Mouse (Mus musculus): ENCODE data around the gene AC134908.4. TPM values are rescaled to one million over a fixed set of nuclear protein-coding genes. Genes with fewer than 3 reads are reported as not detected.

AC134908.4 gene
- polyA plus RNA-seq, 1 experiment from 2014 or later, result 0.26 TPM

GRCm38 (mm10) chr17:25838904-25839303 is 43.4 kb upstream of the AC134908.4 start:
- no peaks in the 10 kb centered on the region for H3K27me3 ChIP-seq (ENCODE audit: control insufficient read depth, insufficient read depth, low read length)
- WGBS, result 85% methylated on average over 4 of the region's 4 CpGs
- no peaks in the 10 kb centered on the region for H3K9me3 ChIP-seq (replicated peaks; ENCODE audit: control insufficient read depth, low read length)
- no peak overlapping the region for H3K9ac ChIP-seq (ENCODE audit: low read length)
- H3K4me2 ChIP-seq (ENCODE audit: low read depth, low read length), result no peak overlapping the region
- H3K4me1 ChIP-seq (ENCODE audit: control insufficient read depth, insufficient read depth, low read length), result peaks cover 40% of the 10 kb centered on the region
- H3K4me3 ChIP-seq (ENCODE audit: low read length), result no peak overlapping the region
- H3K36me3 ChIP-seq (ENCODE audit: control insufficient read depth, insufficient read depth), result peaks cover 35% of the 10 kb centered on the region
- no peak for ATAC-seq (replicated peaks; ENCODE audit: extremely low read depth, insufficient read depth, low FRiP score)
- H3K27ac ChIP-seq (ENCODE audit: low read length), result no peak overlapping the region

GRCm38 (mm10) chr17:25837533-25837932 is 42.1 kb upstream of the AC134908.4 start:
- Histone ChIP-seq H3K27ac (ENCODE audit: low read length) (peak overlapping the region; percentile 66), H3K36me3 (ENCODE audit: control insufficient read depth, insufficient read depth) (peaks cover 35% of the 10 kb centered on the region), H3K4me3 (ENCODE audit: low read length) (no peak overlapping the region), H3K27me3 (ENCODE audit: control insufficient read depth, insufficient read depth, low read length) (no peaks in the 10 kb centered on the region), H3K9me3 (replicated peaks; ENCODE audit: control insufficient read depth, low read length) (no peaks in the 10 kb centered on the region), H3K4me2 (ENCODE audit: low read depth, low read length) (peak overlapping the region; percentile 77; the same call in 1 of the 2 replicates), H3K4me1 (ENCODE audit: control insufficient read depth, insufficient read depth, low read length) (peaks cover 35% of the 10 kb centered on the region), H3K9ac (ENCODE audit: low read length) (no peak overlapping the region; the same call in 1 of the 2 replicates)
- WGBS, result 36% methylated on average over 3 of the region's 3 CpGs
- ATAC-seq (replicated peaks; ENCODE audit: extremely low read depth, insufficient read depth, low FRiP score), result no peak

- no peaks in the 10 kb centered on the region for H3K27me3 ChIP-seq (ENCODE audit: control insufficient read depth, insufficient read depth, low read length)
- H3K36me3 ChIP-seq (ENCODE audit: control insufficient read depth, insufficient read depth), result peaks cover 30% of the 10 kb centered on the region
- peaks cover 36% of the 10 kb centered on the region for H3K4me1 ChIP-seq (ENCODE audit: control insufficient read depth, insufficient read depth, low read length)
- H3K9me3 ChIP-seq (replicated peaks; ENCODE audit: control insufficient read depth, low read length), result no peaks in the 10 kb centered on the region
- peak within 1 kb of the TSS; percentile 43 for H3K4me3 ChIP-seq (ENCODE audit: low read length)
- peak within 1 kb of the TSS; percentile 66 for H3K27ac ChIP-seq (ENCODE audit: low read length)
- H3K4me2 ChIP-seq (ENCODE audit: low read depth, low read length), result peak within 1 kb of the TSS; percentile 77
- under 1% methylated on average over 21 of the region's 29 CpGs for WGBS
- peak within 1 kb of the TSS; percentile 77 for H3K9ac ChIP-seq (ENCODE audit: low read length)
- ATAC-seq (replicated peaks; ENCODE audit: extremely low read depth, insufficient read depth, low FRiP score), result 0 out of 2 replicates have a peak, but pooled peaks have one; percentile 2
Measured at GRCm38 (mm10) chr17:25837076-25837410, 41.6 kb upstream of the AC134908.4 start, which contains the start of gene Rhbdl1. Gene Rhbdl1 (minus strand): TSS chr17:25837295.

GRCm38 (mm10) chr17:25836397-25837075 is 41.1 kb upstream of the AC134908.4 start:
- H3K4me1 ChIP-seq (ENCODE audit: control insufficient read depth, insufficient read depth, low read length), result peaks cover 41% of the 10 kb centered on the region
- no peaks in the 10 kb centered on the region for H3K9me3 ChIP-seq (replicated peaks; ENCODE audit: control insufficient read depth, low read length)
- ATAC-seq (replicated peaks; ENCODE audit: extremely low read depth, insufficient read depth, low FRiP score), result no peak
- 23% methylated on average over 22 of the region's 23 CpGs for WGBS
- peaks cover 28% of the 10 kb centered on the region for H3K36me3 ChIP-seq (ENCODE audit: control insufficient read depth, insufficient read depth)
- H3K27ac ChIP-seq (ENCODE audit: low read length), result peak overlapping the region; percentile 66
- H3K27me3 ChIP-seq (ENCODE audit: control insufficient read depth, insufficient read depth, low read length), result no peaks in the 10 kb centered on the region
- peak overlapping the region; percentile 77 for H3K4me2 ChIP-seq (ENCODE audit: low read depth, low read length)
- H3K9ac ChIP-seq (ENCODE audit: low read length), result peak overlapping the region; percentile 77
- peak overlapping the region; percentile 43 for H3K4me3 ChIP-seq (ENCODE audit: low read length)

- Histone ChIP-seq H3K4me2 (ENCODE audit: low read depth, low read length) (no peak overlapping the region), H3K27ac (ENCODE audit: low read length) (no peak overlapping the region), H3K36me3 (ENCODE audit: control insufficient read depth, insufficient read depth) (peaks cover 28% of the 10 kb centered on the region), H3K9ac (ENCODE audit: low read length) (peak overlapping the region; percentile 9; the same call in 1 of the 2 replicates), H3K4me1 (ENCODE audit: control insufficient read depth, insufficient read depth, low read length) (peaks cover 49% of the 10 kb centered on the region), H3K4me3 (ENCODE audit: low read length) (no peak overlapping the region), H3K27me3 (ENCODE audit: control insufficient read depth, insufficient read depth, low read length) (no peaks in the 10 kb centered on the region), H3K9me3 (replicated peaks; ENCODE audit: control insufficient read depth, low read length) (no peaks in the 10 kb centered on the region)
- WGBS, result 93% methylated on average over 16 of the region's 16 CpGs
- ATAC-seq (replicated peaks; ENCODE audit: extremely low read depth, insufficient read depth, low FRiP score), result no peak
Measured at GRCm38 (mm10) chr17:25835816-25836215, 40.4 kb upstream of the AC134908.4 start.

GRCm38 (mm10) chr17:25835301-25835700 is 39.8 kb upstream of the AC134908.4 start:
- H3K36me3 ChIP-seq (ENCODE audit: control insufficient read depth, insufficient read depth), result peaks cover 27% of the 10 kb centered on the region
- no peak overlapping the region for H3K4me3 ChIP-seq (ENCODE audit: low read length)
- no peak overlapping the region; the same call in 1 of the 2 replicates for H3K9ac ChIP-seq (ENCODE audit: low read length)

GRCm38 (mm10) chr17:25834595-25835222 is 39.2 kb upstream of the AC134908.4 start:
- H3K27ac ChIP-seq (ENCODE audit: low read length), result peak overlapping the region; percentile 99
- no peak for ATAC-seq (replicated peaks; ENCODE audit: extremely low read depth, insufficient read depth, low FRiP score)
- H3K4me2 ChIP-seq (ENCODE audit: low read depth, low read length), result peak overlapping the region; percentile 92
- peaks cover 58% of the 10 kb centered on the region for H3K4me1 ChIP-seq (ENCODE audit: control insufficient read depth, insufficient read depth, low read length)
- H3K27me3 ChIP-seq (ENCODE audit: control insufficient read depth, insufficient read depth, low read length), result no peaks in the 10 kb centered on the region
- peaks cover 26% of the 10 kb centered on the region for H3K36me3 ChIP-seq (ENCODE audit: control insufficient read depth, insufficient read depth)
- H3K9ac ChIP-seq (ENCODE audit: low read length), result peak overlapping the region; percentile 93
- H3K4me3 ChIP-seq (ENCODE audit: low read length), result peak overlapping the region; percentile 90
- WGBS, result 88% methylated on average over 12 of the region's 12 CpGs
- H3K9me3 ChIP-seq (replicated peaks; ENCODE audit: control insufficient read depth, low read length), result no peaks in the 10 kb centered on the region

More at GRCm38 (mm10) chr17:25835301-25835700, 39.8 kb upstream of the AC134908.4 start:
- Histone ChIP-seq H3K4me1 (ENCODE audit: control insufficient read depth, insufficient read depth, low read length) (peaks cover 53% of the 10 kb centered on the region), H3K27me3 (ENCODE audit: control insufficient read depth, insufficient read depth, low read length) (no peaks in the 10 kb centered on the region), H3K4me2 (ENCODE audit: low read depth, low read length) (no peak overlapping the region), H3K9me3 (replicated peaks; ENCODE audit: control insufficient read depth, low read length) (no peaks in the 10 kb centered on the region), H3K27ac (ENCODE audit: low read length) (no peak overlapping the region)
- 95% methylated on average over 7 of the region's 7 CpGs for WGBS
- no peak for ATAC-seq (replicated peaks; ENCODE audit: extremely low read depth, insufficient read depth, low FRiP score)

GRCm38 (mm10) chr17:25833961-25834594 is 38.6 kb upstream of the AC134908.4 start:
- no peak for ATAC-seq (replicated peaks; ENCODE audit: extremely low read depth, insufficient read depth, low FRiP score)
- H3K4me1 ChIP-seq (ENCODE audit: control insufficient read depth, insufficient read depth, low read length), result peaks cover 63% of the 10 kb centered on the region
- H3K36me3 ChIP-seq (ENCODE audit: control insufficient read depth, insufficient read depth), result peaks cover 19% of the 10 kb centered on the region
- H3K9ac ChIP-seq (ENCODE audit: low read length), result peak overlapping the region; percentile 93
- no peaks in the 10 kb centered on the region for H3K9me3 ChIP-seq (replicated peaks; ENCODE audit: control insufficient read depth, low read length)
- H3K27ac ChIP-seq (ENCODE audit: low read length), result peak overlapping the region; percentile 99
- WGBS, result 18% methylated on average over 6 of the region's 6 CpGs
- H3K27me3 ChIP-seq (ENCODE audit: control insufficient read depth, insufficient read depth, low read length), result no peaks in the 10 kb centered on the region
- H3K4me3 ChIP-seq (ENCODE audit: low read length), result peak overlapping the region; percentile 90
- H3K4me2 ChIP-seq (ENCODE audit: low read depth, low read length), result peak overlapping the region; percentile 92

- Histone ChIP-seq H3K4me3 (ENCODE audit: low read length) (peak within 1 kb of the TSS; percentile 90), H3K9ac (ENCODE audit: low read length) (peak within 1 kb of the TSS; percentile 97), H3K4me2 (ENCODE audit: low read depth, low read length) (peak within 1 kb of the TSS; percentile 98), H3K9me3 (replicated peaks; ENCODE audit: control insufficient read depth, low read length) (no peaks in the 10 kb centered on the region), H3K27ac (ENCODE audit: low read length) (peak within 1 kb of the TSS; percentile 99), H3K4me1 (ENCODE audit: control insufficient read depth, insufficient read depth, low read length) (peaks cover 67% of the 10 kb centered on the region), H3K27me3 (ENCODE audit: control insufficient read depth, insufficient read depth, low read length) (no peaks in the 10 kb centered on the region), H3K36me3 (ENCODE audit: control insufficient read depth, insufficient read depth) (peaks cover 18% of the 10 kb centered on the region)
- WGBS, result under 1% methylated on average over 24 of the region's 24 CpGs
- peak; percentile 76 for ATAC-seq (replicated peaks; ENCODE audit: extremely low read depth, insufficient read depth, low FRiP score)
Measured at GRCm38 (mm10) chr17:25833291-25833663, 37.8 kb upstream of the AC134908.4 start, which contains the start of gene Stub1. Gene Stub1 (minus strand): TSS chr17:25833404.
